Mouse (Mus musculus) testis, postnatal 10 days (tissue): ENCODE measurements around the gene Siah1a.

Experiments used
- DNase-seq: peaks from one replicate; pipeline ENCODE4 v3.0.0; 2021; ENCODE audit warnings: low spot score

The Siah1a gene

DNA sequence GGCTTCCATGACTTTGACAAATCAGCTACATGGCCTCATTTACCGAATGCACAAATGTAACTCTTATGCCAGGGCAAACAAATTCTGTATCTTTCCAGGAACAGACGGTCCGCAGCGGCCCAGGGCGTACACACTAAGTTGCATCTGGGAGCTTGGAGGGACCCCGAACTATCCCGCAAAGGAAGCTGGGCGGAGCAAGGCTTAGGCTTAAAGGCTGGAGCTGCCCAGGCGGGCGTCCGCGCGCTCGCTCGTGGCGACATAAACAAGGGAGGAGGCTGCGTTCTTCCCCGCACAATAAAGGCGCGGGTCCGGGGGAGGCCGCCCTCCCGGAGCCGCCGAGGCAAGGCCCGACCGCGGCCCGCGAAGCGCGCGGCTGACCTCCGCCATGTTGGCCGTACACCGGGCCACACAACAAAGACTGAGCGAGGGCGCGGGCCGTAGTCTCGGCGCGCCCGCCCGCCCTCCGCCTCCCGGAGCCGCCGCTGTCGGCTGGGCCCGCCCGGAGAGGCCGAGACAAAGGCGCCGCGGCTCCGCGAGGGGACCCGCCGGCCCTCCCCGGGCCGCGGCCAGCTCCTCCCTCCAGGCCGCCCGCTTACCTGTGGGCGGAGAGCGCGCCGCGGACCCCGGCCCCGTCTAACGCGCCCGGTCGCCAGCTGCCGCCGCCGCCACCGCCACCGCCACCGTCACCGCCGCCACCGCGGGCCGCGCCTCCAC is at the start of gene Siah1a, which contains the start of gene Gm10638:
Gene Siah1a, minus strand, starts transcription at position 714 of the 714 bp plus-strand sequence.
Gene Gm10638, plus strand, starts transcription at position 479 of the 714 bp plus-strand sequence.
- peak; percentile 75 for DNase-seq

DNA sequence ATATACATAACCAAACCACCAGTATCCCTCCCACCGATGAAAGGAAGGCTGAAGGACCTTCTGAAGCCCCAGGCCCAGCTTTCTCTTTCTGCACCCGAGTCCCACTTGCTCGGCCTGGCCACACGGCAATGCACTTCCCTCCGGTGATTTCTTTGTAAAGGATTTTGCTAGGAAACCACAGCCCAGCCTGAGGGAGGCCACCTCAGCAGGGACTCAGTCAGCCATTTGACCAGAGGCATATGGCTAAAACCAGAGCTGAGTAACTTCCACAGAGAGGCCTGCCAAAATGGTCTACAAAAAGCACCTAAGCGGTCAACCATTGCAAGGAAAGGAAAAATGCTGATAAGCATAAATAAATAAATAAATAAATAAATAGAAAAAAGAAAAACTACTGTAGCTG is 49.0 kb upstream of the Siah1a start:
- no peak for DNase-seq

DNA sequence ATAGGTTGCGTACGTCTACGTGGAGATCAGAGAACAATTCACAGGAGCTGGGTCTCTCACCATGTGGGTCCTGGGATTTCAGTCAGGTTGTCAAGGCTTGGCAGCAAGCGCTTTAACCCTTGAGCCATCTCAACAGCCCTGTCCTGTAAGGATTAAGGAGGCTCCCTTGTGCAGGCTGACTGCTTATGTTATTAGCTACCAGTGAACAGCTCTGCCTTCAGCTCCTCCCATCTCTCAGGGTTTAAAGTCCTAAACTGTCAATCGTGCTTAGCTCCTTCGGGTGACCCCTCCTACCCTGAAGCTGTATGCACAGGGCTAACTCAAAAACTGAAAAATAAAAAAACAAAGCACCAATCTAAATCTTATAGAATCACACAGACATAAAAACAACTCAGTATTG is 45.8 kb upstream of the Siah1a start:
- DNase-seq, result no peak

DNA sequence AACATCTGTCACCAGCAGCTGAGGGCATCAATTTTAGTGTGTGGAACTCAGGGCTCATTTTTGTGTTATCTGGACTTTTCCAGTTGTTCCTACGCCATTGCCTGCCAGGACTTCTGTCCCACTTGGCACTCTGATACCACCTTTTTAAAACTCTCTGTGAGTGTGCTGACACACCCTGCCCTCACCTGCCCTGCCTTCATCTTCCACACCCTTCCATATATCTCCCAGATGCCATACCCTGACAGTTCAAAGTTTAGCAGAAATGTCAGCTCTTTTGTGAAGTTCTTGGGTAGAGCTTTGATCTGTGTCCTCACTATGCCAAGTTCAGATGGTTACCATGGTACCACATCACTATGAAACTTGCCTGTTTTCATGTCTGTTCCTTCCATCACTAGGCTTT is 43.8 kb upstream of the Siah1a start:
- no peak for DNase-seq

- DNase-seq, result peak; percentile 57
Observed at GRCm38 (mm10) chr8:86787891-86788420, 42.2 kb upstream of the Siah1a start.

DNA sequence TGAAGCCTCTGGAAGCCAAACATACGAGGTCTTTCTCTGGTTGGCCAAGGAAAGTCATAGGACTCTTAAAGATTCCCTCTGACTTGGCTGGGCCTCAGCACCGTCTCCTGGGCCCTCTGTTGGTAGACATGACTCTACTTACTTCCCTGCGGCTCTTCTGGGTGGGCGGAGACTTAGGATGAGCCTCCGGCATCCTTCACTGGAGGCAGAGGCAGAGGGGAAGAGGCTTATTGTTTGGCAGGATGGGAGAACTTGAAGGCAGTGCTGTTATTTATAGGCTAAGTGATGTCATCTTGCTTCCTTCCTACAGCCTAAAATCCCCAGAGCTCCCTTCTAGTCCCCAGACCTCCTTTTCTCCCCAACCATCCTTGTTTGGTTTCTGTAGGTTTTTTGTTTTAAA is 40.8 kb upstream of the Siah1a start:
- no peak for DNase-seq

DNA sequence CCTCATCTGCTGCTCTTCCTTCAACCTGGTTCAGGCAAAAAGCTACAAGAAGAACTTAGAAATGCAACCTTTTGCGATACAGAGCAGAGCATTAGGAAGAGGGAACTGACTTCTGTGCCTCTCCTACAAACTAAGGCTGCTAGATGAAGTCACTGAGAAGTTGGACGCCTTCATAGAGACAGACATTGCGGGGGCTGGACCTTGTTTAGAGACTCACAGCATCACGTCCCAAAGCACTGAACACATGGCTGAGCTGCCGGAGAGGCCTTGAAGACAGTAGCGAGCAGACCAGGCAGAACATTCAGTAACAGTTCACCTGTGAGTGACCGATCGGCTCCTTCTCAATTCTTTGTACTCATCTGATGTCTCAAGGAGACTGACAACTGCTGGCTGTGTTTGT is 35.4 kb upstream of the Siah1a start:
- DNase-seq, result no peak

DNA sequence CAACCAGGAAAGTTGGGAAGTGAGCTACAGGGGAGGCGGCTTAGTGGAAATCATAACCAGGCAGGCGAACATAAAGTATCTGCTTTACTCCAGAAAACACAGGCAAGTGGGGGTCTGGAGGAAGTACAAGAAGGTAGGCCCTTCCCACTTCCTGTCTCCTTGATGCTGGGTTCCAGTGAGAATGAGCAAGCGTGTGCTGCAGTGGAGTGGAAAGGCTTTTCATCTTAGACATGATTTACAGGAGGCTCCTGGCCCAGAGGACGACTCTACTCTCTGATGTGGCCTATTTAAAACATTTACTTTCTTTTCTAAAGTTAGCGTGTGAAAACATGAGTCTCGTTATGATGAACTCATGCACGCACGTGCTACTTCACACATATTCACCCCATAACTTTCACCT is 33.5 kb upstream of the Siah1a start:
- no peak for DNase-seq

- DNase-seq, result no peak
Observed at GRCm38 (mm10) chr8:86769945-86770715, 24.4 kb upstream of the Siah1a start.

GRCm38 (mm10) chr8:86768499-86768898 is 22.8 kb upstream of the Siah1a start:
- peak; percentile 49 for DNase-seq

- DNase-seq, result no peak
Observed at GRCm38 (mm10) chr8:86766548-86767211, 20.9 kb upstream of the Siah1a start.

GRCm38 (mm10) chr8:86765669-86766068 is 19.9 kb upstream of the Siah1a start:
- DNase-seq, result no peak

DNA sequence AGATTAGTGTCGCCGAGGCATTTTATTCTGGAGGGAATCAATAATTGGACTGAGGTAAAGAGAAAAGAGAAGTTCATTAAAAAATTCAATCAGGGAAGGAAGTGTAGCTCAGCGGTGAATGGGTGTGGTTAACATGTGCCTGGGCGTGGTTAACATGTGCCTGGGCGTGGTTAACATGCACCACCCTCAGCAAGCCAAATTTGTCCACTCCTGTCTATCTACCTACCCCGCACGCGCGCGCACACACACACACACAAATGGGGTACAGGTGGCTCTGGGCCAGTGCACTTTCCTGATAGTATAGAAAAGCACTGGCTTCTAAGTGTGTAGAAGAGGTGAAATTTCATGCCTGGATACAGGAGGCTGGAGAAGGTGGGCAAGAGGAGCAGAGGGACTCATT is 19.4 kb upstream of the Siah1a start:
- no peak for DNase-seq

- no peak for DNase-seq
Observed at GRCm38 (mm10) chr8:86762806-86763205, 17.1 kb upstream of the Siah1a start.

DNA sequence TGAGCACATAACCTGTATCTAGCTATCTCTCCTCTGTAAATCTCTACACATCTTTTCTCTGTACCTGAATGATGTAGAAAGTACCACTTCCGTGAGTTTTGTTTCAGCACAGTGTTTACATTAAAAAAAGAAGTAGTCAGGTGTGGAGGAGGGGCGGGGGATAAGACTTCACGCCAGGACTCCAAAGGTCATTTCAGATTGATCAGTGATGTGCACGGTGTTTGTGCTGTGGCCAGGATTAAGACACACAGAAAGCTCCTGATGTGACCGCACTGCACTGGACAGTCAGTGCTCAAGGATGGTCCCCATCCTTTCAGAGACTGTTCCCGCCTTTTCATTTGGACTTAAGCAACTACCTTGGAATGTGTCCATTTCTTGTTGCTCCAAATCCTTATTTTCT is 15.0 kb upstream of the Siah1a start:
- no peak for DNase-seq

- no peak for DNase-seq
Observed at GRCm38 (mm10) chr8:86759090-86759491, 13.4 kb upstream of the Siah1a start.

GRCm38 (mm10) chr8:86758651-86759050 is 12.9 kb upstream of the Siah1a start:
- DNase-seq, result no peak

DNA sequence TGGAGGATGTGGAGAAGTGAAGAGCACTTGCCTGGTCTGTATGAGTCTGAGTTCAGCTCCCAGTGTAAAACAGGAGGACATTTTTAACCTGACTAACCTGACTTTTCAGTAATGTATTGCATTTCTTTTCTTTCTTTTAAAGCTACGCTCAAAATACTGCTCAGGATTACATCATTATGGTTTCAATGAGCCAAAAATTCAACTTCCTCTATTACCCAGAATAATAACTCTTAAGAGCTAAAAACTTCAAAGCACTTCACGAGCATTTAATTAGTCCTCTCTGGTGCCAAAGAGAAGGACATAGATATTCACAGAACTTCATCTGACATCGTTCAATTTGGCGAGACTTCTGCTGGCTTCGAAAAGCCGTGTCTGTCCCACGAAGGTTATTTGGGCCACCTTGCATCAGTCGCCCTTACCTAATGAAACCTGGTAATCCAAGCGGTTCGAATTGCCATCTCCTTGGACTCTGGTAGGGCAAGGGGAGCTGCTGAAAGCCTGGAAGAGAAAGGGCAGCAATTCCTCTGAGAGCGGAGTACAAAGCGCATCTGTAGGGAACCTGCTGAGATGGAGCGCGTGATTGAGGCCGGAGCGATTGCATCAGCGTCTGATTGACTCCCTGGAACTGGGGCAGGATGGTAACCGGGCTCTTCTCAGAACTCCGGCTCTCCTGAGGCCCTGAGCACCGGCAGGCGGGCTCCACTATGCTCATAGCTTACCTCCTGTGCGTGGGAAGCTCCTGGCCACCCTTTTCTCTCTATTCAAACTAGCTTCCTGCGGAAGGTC is 11.4 kb upstream of the Siah1a start:
- no peak for DNase-seq

GRCm38 (mm10) chr8:86749842-86750241 is 4.1 kb upstream of the Siah1a start:
- DNase-seq, result no peak

DNA sequence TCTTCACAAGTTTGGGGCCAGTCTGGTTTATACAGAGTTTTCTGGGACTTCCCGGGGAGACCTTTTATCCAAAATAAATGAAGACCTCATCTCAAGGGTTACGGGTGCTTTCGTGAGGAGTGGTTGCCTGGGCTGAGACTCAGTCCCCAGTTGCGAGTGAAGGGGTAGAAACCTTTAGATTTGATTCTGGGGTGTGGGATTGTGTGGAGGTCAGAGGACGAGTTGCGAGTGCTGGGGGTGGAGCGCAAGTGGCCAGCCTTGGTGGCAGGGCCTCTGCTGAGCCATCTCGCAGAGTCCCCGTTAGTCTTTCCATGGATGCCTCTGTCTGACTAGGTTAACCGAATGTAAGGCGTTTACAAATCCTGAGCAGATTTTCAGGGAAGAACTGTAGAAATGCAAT is 777 bp upstream of the Siah1a start:
- no peak for DNase-seq

- peak; percentile 98 for DNase-seq
Observed at GRCm38 (mm10) chr8:86745935-86746441, 254 bp upstream of the Siah1a start.
